Mouse (Mus musculus): ENCODE results near the gene Chrm4.

Chrm4 gene

DNA sequence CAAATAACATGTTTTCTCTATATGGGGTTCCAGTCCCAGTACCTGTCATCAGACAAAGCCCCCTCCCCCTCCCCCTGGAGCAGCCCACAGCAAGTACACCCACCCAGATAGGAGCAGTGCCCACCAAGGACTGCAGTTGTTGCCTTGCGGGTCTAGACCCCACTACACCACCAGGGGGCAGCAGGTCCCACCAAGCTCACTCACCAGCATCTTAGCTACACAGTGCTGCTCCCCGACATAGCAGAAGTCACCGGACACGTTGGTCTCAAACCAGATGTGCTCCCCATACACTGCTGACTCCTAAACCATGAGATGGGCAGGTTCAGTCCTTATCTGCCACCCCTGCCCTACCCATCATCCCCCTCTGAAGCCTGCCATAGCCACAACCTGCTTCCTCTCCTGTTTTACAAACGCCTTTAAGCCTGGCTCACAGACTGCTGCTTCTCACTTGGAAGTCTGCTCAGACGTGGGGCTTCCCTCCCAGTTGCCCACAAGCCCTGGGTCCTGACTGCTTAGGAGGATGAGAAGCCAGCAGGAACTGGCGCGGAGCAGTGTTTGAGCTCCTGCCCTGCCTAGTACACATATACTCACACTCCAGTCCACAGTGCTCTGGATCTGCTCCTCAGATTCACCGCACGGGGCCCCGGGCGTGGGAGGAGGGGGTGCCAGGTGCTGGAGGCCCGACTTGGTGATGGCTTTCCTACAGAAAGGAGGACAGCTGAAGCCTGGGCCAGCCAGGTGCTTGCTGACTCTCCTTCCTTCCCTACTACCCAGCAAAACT lies 17.3 kb downstream of the Chrm4 start:
- peak; percentile 80 to 81 for DNase-seq

- DNase-seq = no peak
Observed at GRCm38 (mm10) chr2:91945483-91945882, 18.4 kb downstream of the Chrm4 start, which contains the start of gene Gm9821. Gene Gm9821, plus strand, starts transcription at chr2:91945703.

DNA sequence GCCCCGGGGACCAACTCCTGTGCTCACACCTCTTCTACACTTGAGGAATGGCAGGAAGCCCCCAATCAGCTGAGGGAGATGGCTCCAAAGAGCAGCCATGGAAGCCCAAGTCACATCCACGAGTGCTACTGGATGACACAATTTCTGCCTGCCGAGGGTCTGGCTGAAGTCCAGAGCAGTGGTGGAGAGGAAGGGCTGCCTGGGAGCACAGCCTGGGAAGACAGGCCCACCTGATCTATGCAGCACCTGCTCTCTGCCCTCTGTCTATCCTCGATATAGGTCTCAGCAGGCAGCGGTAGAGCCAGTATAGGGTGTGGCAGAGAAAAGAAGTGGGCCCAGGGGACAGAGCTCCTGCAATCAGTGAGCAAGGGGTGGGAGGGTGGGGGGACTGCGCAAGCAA lies 19.8 kb downstream of the Chrm4 start:
- DNase-seq = peak in 1 of 2 experiments; percentile 57

- DNase-seq = no peak
Observed at GRCm38 (mm10) chr2:91947397-91948150, 20.5 kb downstream of the Chrm4 start.

DNA sequence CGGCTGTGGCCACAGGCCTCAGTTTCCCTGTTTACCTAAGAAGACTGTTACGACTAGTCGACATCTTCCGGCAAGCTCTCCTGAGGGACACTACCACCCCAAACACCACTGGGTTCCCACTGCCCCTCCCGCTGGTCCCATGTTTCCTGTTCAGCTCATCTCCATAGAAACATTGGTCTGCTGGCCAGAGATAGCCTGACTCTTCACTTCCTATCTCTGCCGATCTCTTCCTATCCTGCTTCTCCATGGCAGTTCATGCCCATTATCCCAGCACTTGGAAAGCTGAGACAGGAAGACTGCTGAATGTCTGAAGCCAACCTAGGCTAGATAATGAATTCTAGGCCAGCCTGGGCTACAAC lies 21.1 kb downstream of the Chrm4 start:
- peak; percentile 54 to 70 for DNase-seq

DNA sequence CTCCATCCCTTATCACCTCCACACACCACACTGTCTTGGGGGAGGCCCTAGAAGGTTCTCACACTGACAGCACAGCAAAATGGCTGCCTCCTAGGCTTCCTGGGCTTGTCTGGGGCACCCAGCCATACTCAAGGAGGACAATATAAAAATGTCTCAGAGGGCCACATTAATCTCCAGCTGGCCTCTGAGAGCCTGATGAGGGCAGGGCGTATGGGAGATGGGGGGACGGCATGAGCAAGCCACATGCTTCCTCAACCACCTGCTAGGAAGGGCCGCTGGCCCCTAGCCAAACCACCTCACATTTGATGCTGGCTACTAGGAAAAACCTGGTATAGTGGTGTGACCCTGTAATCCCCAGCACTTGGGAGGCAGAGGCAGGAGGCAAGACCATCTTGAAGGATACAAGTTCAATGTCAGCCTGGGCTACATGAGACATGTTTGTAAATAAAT lies 21.8 kb downstream of the Chrm4 start:
- DNase-seq = peak; percentile 28 to 41

DNA sequence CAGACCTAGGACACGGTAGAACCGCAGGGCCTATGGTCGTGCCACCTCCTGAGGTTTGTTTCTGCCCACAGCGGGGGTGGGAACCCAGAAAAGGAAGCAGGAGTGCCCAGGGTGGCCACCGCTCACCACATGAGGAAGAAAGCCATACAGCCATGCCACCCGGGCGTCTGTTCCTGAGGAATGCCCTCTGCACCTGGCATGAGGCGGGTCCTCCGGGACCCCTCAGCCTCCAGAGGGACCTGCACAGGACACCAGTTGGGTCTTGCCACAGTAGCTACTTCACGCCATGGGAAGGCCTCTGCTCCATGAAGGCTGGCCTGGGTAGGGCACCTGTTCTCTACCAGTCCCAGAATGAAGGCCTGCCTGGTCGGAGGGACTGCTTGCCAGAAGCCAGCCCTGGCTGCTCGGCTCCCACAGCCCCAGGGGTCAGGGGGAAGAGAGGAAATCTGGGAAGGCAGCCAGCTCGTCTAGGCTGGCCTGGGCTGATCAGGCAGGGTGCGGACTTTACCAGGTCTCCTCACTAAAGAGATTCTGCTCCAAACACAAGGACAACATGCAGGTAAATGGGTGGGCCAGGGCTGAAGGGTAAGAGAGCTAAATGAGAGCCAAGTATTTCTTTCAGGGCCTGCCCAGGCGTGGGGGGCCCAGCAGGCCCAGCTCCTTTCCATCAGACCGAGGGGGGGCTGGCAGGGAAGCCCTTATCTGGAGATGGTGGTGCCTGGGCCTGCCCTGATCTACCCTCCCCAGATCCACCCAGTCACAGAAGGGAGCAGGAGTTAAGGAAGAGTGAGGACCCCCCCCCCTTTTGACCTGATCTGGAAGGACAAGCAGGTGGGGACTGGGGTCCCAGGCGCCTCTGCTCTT lies 22.6 kb downstream of the Chrm4 start:
- DNase-seq = peak; percentile 88 to 92

- peak; percentile 49 to 75 for DNase-seq
Observed at GRCm38 (mm10) chr2:91950275-91951085, 23.4 kb downstream of the Chrm4 start.

GRCm38 (mm10) chr2:91953825-91954224 lies 26.8 kb downstream of the Chrm4 start:
- peak; percentile 88 to 92 for DNase-seq

DNA sequence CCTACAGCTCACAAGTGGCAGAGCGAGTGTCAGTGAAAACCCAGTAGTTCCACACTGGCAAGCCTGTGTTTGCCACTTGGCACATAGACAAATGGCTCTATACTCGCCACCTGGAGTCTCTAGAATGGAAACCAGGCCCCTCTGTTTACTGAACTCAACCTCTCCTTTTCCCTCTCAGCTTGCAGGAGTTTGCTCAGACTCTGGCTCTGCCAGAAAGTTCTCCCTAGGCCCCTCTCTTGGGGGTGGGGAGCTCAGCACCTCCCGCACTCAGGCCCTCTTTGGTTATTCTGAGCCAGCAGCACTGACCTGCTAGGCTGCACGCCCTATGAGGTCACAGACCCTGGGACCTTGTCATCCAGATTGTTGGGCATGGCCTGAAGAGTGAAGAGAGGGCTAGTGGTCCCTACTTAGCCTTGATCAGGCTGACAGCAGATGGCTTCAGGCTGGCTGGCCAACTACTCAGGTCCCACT lies 28.1 kb downstream of the Chrm4 start:
- DNase-seq = no peak

- no peak for DNase-seq
Observed at GRCm38 (mm10) chr2:91955875-91956274, 28.8 kb downstream of the Chrm4 start.

DNA sequence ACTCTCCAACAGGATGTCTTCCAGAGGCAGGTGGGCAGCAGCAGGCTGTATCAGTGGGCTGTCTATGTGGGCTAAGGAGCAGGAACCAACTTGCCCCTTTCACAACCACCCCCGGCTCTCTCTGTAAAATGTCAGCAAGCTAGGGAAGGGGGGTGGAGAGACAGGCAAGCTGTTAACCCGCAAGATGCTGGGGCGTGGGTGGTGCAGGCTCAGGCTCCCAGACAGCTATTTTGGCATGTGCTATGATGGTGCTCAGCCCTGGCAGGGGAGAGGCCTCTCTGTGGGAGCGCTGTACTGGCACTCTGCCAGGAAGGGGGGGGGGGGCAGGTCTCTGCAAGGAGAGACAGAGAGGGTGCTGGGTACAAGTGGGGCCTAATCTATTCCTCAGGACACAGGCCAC lies 30.0 kb downstream of the Chrm4 start:
- peak in 1 of 2 experiments; percentile 53 for DNase-seq

GRCm38 (mm10) chr2:91958049-91958448 lies 31.0 kb downstream of the Chrm4 start:
- DNase-seq = no peak

GRCm38 (mm10) chr2:91958701-91959457 lies 31.8 kb downstream of the Chrm4 start:
- peak; percentile 68 to 73 for DNase-seq

GRCm38 (mm10) chr2:91959544-91960410 lies 32.7 kb downstream of the Chrm4 start:
- peak; percentile 50 to 70 for DNase-seq

DNA sequence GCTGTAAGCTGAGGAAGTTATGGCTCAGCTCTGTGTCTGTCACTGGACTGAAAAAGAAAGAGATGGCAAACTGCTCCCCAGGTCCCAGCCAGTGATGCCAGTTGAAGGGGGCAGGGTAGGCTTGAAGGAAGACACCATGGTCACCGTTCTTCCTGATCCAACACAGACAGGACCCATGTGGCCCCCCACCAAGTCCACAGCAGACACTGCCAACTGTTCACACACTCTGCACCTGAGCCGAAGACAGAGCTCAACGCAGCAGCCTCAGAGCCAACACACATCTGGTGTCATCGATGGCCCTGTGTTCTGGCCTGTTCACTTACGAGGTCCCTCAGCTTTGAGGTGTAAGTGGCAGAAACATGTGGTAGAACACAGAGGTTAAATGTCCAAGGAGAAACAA lies 33.4 kb downstream of the Chrm4 start:
- no peak for DNase-seq

- peak; percentile 51 to 83 for DNase-seq
Observed at GRCm38 (mm10) chr2:91961901-91962761, 35.1 kb downstream of the Chrm4 start.

DNA sequence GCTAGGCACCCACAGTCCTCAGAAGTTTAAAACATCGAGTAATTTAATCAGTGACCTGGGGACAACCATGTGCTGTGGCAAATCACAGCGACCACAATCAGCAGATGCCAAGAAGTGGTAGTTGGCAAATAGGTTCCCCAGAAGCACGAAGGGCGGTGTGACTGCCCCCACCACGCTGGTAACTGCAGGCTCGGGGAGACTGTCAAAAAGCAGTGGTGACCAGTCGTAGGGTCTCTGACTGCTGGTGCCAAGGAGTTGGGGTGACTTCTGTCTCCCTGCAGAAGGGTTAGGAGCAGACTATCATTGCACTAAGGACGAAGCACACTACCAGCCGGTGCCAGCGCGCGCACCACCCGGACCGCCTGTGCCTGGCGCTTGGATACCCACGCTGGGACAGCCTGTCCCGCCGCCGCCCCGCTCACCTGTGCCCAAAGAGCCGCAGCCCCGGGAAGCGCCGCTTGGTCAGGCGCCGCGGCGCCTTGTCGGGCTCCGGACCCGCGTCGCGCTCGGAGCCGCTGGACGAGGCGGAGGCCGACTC lies 35.9 kb downstream of the Chrm4 start:
- DNase-seq = peak; percentile 36 to 70

- DNase-seq = peak; percentile 97
Observed at GRCm38 (mm10) chr2:91963443-91963932, 36.4 kb downstream of the Chrm4 start.
